Mouse (Mus musculus) liver, embryonic 14.5 days (tissue): ENCODE measurements around the gene Plppr1. TPM values are rescaled to one million over a fixed set of nuclear protein-coding genes. Genes with fewer than 3 reads are reported as not detected.
"Not testable (repeated sequence)": the region's sequence is repeated elsewhere in the genome, so short reads cannot be mapped to it uniquely, and the experiment has no call there.

ENCODE experiments used
- ATAC-seq: fragments of 200-750 bp; cut with Nextera tagmentation; 2 replicates; pipeline ENCODE4 v1.8.0; 2017; ENCODE audit warnings: moderate number of reproducible peaks, mild to moderate bottlenecking, moderate library complexity; ENCODE audit not compliant: insufficient read depth
- DNase-seq, 3 experiments: peaks; one replicate each; pipeline ENCODE4 v3.0.0-alpha.2; 2012 to 2013; ENCODE audit warnings: low read depth in 3 of 3, low spot score in 3 of 3
- H3K27ac ChIP-seq: fragments of 300-500 bp; sonication (generic); 2 replicates; pipeline ENCODE4 v1.5.1; 2014; ENCODE audit warnings: moderate library complexity, mild to moderate bottlenecking, control low read depth, inconsistent platforms
- H3K27me3 ChIP-seq: fragments of 300-500 bp; sonication (generic); 2 replicates; pipeline ENCODE4 v1.6.1; 2014; ENCODE audit warnings: mild to moderate bottlenecking, low read length, moderate library complexity; ENCODE audit not compliant: control insufficient read depth, insufficient read depth
- H3K36me3 ChIP-seq: fragments of 300-500 bp; sonication (generic); replicated peaks from 2 replicates; pipeline ENCODE4 v1.6.1; 2014; ENCODE audit warnings: low read depth; ENCODE audit not compliant: control insufficient read depth, insufficient read depth
- H3K4me1 ChIP-seq, 2 experiments: fragments of 200-500 bp in 1 of 2; fragments of 300-500 bp in 1 of 2; sonication (generic) in 1 of 2; replicated peaks; 2 replicates each; pipeline ENCODE4 v1.6.1; 2012 to 2014; ENCODE audit warnings: antibody characterized with exemption in 1 of 2, inconsistent platforms in 1 of 2, low read length in 1 of 2; ENCODE audit not compliant: control insufficient read depth in 2 of 2, insufficient read depth in 2 of 2
- H3K4me2 ChIP-seq: fragments of 300-500 bp; sonication (generic); 2 replicates; pipeline ENCODE4 v1.6.1; 2014; ENCODE audit warnings: low read depth, mild to moderate bottlenecking, control low read depth, moderate library complexity
- H3K4me3 ChIP-seq, 2 experiments: fragments of 200-500 bp in 1 of 2; fragments of 300-500 bp in 1 of 2; sonication (generic) in 1 of 2; 2 replicates each; pipeline ENCODE4 v1.5.1; 2012 to 2014; ENCODE audit warnings: low read depth in 2 of 2, low read length in 2 of 2, mild to moderate bottlenecking in 2 of 2, control low read depth in 1 of 2, inconsistent platforms in 1 of 2, moderate library complexity in 1 of 2; ENCODE audit not compliant: insufficient read depth in 1 of 2
- H3K9ac ChIP-seq: fragments of 300-500 bp; sonication (generic); replicated peaks from 2 replicates; pipeline ENCODE4 v1.6.1; 2014; ENCODE audit warnings: mild to moderate bottlenecking, control low read depth, moderate library complexity
- H3K9me3 ChIP-seq: fragments of 300-500 bp; sonication (generic); 2 replicates; pipeline ENCODE4 v1.6.1; 2016; ENCODE audit warnings: low read length, mixed read lengths; ENCODE audit not compliant: control insufficient read depth
- CTCF ChIP-seq: IDR thresholded peaks from 2 replicates; pipeline ENCODE4 v1.5.1; 2016; ENCODE audit warnings: antibody characterized with exemption, low read depth, control low read depth
- EP300 ChIP-seq: IDR thresholded peaks from 2 replicates; pipeline ENCODE4 v1.6.1; 2016; ENCODE audit warnings: antibody characterized with exemption, low read depth
- WGBS: fragments of 180-500 bp; shearing (Covaris S2); extraction: QIAGEN DNeasy Blood & Tissue Kit; methylation state at CpG from one replicate; pipeline ENCODE4 v1.1.7; 2014; ENCODE audit not compliant: insufficient replicate concordance; 5-methylcytosine and 5-hydroxymethylcytosine counted together
- polyA plus RNA-seq, 2 experiments: library from polyadenylated mRNA; depleted of rRNA in 1 of 2; stranded (reverse) in 1 of 2; unstranded in 1 of 2; fragments of >200 nt; fragmentation: Nextera tagmentation in 1 of 2; extraction: Ambion mirVana in 1 of 2; gene quantifications; 2 replicates each; pipeline versions ENCODE4 v1.2.1 to v1.2.3; 2012 to 2014

Gene Plppr1
- polyA plus RNA-seq, 2 experiments, result 0.11 to 0.34 TPM

DNA sequence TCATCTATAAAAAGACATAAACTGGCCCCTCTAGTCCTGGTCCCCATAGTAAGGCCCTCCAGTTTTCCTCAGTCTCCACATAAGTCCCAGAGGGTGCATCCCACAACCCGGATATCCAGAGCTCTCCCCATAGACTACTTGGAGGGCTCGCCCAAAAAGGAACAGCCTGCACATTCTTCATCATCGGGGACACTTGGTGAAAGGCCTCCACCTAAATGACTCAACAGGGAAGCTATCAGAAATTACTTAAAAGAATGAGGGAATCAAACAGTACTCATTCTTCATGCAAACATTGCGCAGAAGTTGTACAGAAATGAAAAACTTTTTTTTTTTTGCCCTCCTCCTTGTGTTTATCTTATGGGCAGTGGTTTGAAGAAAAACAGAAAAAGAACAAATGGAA is 291.4 kb downstream of the Plppr1 start:
- 66% methylated on average over 4 of the region's 4 CpGs for WGBS
- no peak for DNase-seq
- no peak for ATAC-seq
- TF ChIP-seq CTCF, result no peak
- TF ChIP-seq EP300, result no peak
- Histone ChIP-seq H3K4me2 (no peak overlapping the region), H3K36me3 (no peaks in the 10 kb centered on the region), H3K9me3 (no peaks in the 10 kb centered on the region), H3K27ac (no peak overlapping the region), H3K4me1 (no peaks in the 10 kb centered on the region), H3K4me3 (no peak overlapping the region), H3K27me3 (no peaks in the 10 kb centered on the region), H3K9ac (no peak overlapping the region)

DNA sequence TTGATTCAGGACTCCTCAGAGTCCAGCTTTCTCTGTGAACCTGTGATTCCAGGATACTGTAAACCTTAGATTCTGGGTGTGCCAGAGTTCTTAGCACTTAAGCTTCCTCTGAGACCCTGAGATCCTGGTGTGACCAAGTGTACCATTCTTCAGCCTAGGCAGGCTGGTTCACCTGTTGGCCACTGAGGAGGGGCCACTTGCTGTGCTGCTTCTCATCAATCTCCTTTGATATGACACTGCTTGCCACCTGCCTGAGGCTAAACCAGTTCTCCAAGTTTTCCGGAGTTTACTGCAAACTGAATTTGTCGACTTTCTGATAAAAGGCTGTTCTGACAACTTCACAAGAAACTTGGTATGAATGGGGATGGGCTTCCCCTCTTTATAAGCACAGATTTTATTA is 298.0 kb downstream of the Plppr1 start:
- ATAC-seq (no peak), DNase-seq (no peak)
- no peaks in the 10 kb centered on the region for H3K9me3 ChIP-seq
- WGBS, result 55% methylated on average over 2 of the region's 2 CpGs
- no peak overlapping the region for H3K4me3 ChIP-seq
- no peaks in the 10 kb centered on the region for H3K27me3 ChIP-seq
- H3K4me1 ChIP-seq, result no peaks in the 10 kb centered on the region
- no peak overlapping the region for H3K27ac ChIP-seq
- no peaks in the 10 kb centered on the region for H3K36me3 ChIP-seq
- H3K4me2 ChIP-seq, result no peak overlapping the region
- TF ChIP-seq EP300, result no peak
- no peak for TF ChIP-seq CTCF
- no peak overlapping the region for H3K9ac ChIP-seq

DNA sequence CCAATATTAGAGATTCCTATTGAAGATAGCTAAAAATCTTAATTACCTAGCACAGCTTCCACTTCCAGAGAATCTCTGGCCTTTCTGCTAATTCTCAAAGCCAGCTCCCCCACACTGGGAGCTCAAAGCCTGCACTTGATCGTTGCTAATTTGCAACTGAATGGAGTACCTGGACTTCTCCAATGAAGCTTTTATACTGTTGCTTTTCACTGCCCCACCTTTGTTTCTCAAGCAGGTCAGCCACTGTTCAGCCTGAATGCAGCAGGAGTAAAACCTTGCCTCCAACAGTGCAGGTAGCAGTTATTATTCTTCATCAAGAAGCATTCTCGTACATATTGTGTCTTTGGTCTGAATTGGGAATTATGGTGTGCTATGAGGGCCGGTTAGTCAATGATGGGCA is 309.0 kb downstream of the Plppr1 start:
- not testable (repeated sequence) for DNase-seq, H3K4me3 ChIP-seq, H3K4me2 ChIP-seq, H3K9me3 ChIP-seq, ATAC-seq, H3K27me3 ChIP-seq, H3K4me1 ChIP-seq, H3K9ac ChIP-seq, H3K27ac ChIP-seq, H3K36me3 ChIP-seq
- WGBS, result 61% methylated on average over 3 of the region's 3 CpGs

DNA sequence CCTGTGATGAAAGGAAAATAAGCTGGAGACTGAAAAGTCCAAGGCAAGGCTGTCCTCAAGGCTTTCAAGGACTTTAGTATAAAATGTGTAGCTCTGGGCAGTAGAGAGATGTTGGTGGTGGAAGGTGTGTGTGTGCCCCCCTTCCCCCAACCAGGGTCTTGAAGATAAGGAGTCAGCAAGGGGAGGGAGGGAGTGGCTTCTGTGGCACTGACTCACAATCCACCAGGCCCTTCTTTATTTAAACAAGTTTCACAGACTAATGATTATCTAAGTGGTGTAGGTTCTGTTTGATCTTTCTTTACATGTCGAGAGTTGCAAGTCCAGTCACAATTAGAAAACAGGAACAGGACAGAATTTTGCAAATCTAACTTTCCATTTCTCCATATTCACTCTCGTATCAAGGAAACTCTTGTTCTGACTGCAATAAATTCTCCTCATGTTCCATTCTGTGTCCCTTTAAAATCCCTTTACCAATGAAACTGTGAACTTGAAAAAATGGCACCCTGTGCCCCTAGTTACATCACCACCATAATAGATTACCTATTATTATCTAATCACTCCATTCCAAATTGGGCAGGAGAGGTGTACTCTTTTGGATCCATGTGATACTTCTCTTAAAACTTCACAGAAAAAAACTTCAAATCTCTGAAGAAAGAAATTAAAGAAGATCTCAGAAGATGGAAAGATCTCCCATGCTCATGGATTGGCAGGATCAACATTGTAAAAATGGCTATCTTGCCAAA is 324.7 kb downstream of the Plppr1 start:
- not testable (repeated sequence) for H3K36me3 ChIP-seq, H3K9me3 ChIP-seq, ATAC-seq, DNase-seq, H3K4me1 ChIP-seq, H3K4me3 ChIP-seq, H3K27ac ChIP-seq, H3K27me3 ChIP-seq, H3K9ac ChIP-seq, H3K4me2 ChIP-seq
- WGBS, result 32% methylated on average over 1 of the region's 2 CpGs

GRCm38 (mm10) chr4:49386873-49387272 is 327.8 kb downstream of the Plppr1 start:
- H3K4me2 ChIP-seq, result no peak overlapping the region
- TF ChIP-seq EP300 (no peak), CTCF (no peak)
- H3K9ac ChIP-seq, result no peak overlapping the region
- H3K36me3 ChIP-seq, result no peaks in the 10 kb centered on the region
- no peak for ATAC-seq
- no peak overlapping the region for H3K27ac ChIP-seq
- no peaks in the 10 kb centered on the region for H3K9me3 ChIP-seq
- WGBS, result 27% methylated on average over 2 of the region's 2 CpGs
- H3K4me3 ChIP-seq, result no peak overlapping the region
- no peaks in the 10 kb centered on the region for H3K27me3 ChIP-seq
- DNase-seq, result no peak
- 0 out of 4 replicates have a peak, but pooled peaks cover 0 to 2% of the 10 kb centered on the region in 2 experiments for H3K4me1 ChIP-seq
